Mouse (Mus musculus) heart, adult 8-10 months (tissue): ENCODE measurements around the gene Usp3. TPM values are rescaled to one million over a fixed set of nuclear protein-coding genes. Genes with fewer than 3 reads are reported as not detected.
A peak's percentile ranks its signal among the peaks of the same experiment; 100 is the strongest.

Experiments used
- DNase-seq: peaks from one replicate; pipeline ENCODE4 v3.0.0; 2022; ENCODE audit warnings: low spot score
- total RNA-seq, 4 experiments: library from RNA; stranded (reverse); gene quantifications; 2 replicates each; pipeline ENCODE4 v1.2.4; 2022

Usp3 gene
- 10 to 100 TPM; 19.8 to 26.5 (median 21.9) TPM for total RNA-seq

DNA sequence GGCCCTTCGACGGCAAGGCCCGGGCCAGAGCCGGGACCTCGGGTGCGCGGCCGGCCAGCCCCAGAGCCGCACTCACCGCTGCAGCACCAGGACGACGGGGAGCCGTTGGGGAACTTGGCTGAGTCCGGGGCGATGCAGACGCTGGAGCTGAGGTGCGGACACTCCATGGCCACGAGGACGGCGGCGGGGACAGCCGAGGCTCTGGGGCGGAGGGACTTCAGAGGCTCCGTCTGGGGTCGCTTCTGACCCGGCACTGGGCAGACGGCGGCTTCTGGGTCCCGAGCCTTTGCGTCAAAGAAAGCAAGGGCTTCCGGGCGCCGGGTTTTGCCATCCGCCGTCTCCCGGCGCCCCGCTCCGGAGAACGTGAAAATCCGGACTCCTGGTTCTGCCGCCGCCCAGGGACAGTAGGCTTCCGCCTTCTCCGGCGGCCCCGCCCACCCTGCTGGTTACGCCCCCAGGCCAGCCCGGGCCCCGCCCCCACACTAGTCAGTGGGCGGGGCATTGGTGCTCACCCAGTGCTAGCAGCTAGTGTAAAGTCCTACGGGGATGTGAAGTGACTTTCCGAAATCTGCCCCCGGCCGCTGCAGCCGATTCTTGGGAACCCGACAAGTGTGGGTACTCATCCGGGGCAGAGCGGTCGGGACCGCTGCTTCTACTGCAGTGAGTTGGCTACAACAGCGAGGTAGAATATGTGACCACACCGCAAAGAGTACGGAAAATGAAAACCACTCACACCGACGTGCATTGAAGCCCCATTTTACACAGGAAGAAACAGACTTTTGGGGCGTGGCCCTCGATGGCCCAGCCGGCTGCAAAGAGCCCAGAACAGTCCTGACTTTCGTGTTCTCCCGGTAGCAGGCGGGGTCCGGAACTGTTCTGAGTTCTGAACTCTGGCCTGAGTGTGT lies at the start of gene Usp3:
Gene Usp3, minus strand, starts transcription at position 435 of the 905 bp plus-strand sequence.
- DNase-seq, result peak; percentile 94

- no peak for DNase-seq
These were observed 47.5 kb upstream of the Usp3 start for GRCm38 (mm10) chr9:66640491-66640890.

DNA sequence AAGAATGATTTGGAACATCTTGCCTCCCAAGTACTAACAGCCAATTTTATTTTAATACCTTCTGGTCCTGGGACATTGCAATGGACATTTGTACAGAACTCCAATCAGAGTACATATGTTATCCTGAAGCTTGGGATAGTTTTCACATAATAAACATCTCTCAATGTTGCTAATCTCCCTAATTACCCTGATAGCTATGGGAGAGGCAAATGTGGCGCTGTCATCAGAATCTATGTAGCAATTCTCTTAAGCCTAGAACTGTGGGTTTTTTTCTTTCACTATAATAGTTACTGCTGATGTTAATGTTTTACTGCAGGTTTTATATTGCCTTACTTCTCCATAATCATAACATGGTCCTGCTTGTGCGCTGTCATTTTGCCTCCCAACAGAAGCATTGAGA lies 46.7 kb upstream of the Usp3 start:
- no peak for DNase-seq

- no peak for DNase-seq
These were observed 39.5 kb upstream of the Usp3 start for GRCm38 (mm10) chr9:66632441-66632840.

- DNase-seq, result peak; percentile 57
These were observed 38.0 kb upstream of the Usp3 start for GRCm38 (mm10) chr9:66630931-66631330.

DNA sequence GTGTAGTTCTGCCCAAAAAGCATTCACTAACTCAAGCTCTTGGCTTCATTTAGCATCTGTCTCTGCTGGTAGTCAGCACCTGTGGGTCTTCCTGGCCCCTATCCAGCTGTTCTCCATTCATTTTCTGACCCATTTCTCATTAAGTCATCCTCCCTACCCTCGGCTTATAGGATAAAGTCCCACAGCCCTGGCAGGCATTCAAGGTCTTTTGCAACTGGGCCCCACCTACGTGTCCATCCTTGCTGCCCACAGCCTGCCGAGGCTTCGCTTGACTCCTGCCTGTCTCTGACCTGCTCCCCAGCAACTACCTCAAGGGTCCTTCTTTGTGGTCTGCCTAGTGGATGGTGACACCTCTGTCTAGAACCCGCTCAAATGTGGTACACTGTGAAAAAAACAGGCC lies 33.7 kb upstream of the Usp3 start:
- DNase-seq, result no peak

DNA sequence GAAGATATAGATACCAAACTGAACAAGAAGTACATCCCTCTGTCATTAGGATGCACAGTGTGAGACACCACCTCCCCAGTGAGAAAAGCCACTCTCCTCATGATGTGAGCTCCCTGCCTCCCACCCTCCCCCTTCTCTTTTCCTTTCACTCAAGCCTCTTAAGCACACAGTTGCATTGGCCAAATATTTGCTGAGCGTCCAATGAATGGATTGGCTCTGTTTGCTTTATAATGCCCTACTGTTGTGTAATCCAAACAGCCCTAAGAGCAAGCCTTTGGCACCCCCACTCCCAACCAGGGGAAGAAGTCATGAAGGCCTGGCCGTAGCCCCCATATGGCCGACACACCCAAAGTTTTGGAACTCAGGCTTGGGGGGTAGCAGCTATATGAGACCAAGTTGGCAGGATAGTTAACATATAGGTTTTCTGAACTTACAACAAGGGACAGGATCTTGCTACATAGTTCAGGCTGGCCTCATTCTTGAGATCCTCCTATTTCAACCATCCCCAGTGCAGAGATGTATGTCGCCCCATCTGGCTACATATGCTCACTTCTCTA lies 33.1 kb upstream of the Usp3 start:
- no peak for DNase-seq

- DNase-seq, result no peak
These were observed 31.9 kb upstream of the Usp3 start for GRCm38 (mm10) chr9:66624873-66625272.

- no peak for DNase-seq
These were observed 30.7 kb upstream of the Usp3 start for GRCm38 (mm10) chr9:66623627-66624026.

DNA sequence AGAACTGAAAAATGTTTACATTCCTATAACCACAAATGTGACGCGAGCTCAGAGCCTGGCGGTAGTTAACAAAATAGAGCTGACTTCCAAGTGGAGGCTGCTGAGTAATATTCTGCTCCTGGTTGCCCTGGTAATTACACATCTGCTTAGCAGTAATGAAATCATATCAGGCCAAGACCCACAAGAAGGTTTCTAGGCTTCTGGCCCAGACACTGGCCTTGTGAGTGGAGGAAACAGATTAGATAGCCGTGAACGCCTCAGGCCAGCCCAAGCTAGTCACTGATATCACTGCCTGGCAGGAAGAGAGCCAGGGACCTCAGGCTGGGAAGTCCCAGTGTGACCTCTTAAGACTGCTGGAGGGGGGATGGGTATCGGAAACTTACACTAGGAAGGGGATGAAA lies 27.6 kb upstream of the Usp3 start:
- peak; percentile 84 for DNase-seq

DNA sequence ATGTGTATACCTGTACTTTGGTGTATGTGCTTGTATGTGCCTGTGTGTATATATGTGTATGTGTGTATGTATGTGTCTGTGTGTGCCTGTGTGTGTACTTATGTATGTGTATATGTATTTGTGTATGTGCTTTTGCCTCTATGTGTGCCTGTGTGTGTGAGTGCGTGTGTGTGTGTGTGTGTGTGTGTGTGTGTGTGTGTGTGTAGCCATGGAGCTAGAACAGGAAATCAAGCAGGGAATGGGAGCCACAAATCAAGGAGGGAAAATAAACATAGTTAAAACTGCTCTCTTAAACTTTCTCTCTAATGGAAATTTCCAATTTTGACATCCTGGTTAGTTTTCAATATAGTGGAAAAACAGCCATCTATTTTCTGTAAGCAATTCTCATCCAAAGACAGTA lies 27.1 kb upstream of the Usp3 start:
- no peak for DNase-seq

DNA sequence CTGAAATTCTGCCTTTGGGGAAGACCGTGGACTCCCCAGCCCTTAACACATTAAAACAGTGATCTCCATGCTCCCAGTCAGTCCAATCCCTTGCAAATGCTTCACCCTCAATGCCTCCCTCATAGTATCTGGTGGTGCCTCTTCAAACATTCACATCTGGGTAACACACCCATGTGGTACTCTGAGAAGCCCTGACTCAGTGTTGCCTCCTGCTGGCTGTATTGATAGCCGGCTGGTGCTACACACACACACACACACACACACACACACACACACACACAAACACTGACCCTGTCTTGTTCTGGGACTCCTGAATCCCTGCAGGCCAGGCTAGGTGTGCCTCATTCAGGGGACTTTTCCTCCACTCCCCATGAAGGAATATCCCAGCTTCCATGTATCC lies 24.9 kb upstream of the Usp3 start:
- DNase-seq, result no peak

DNA sequence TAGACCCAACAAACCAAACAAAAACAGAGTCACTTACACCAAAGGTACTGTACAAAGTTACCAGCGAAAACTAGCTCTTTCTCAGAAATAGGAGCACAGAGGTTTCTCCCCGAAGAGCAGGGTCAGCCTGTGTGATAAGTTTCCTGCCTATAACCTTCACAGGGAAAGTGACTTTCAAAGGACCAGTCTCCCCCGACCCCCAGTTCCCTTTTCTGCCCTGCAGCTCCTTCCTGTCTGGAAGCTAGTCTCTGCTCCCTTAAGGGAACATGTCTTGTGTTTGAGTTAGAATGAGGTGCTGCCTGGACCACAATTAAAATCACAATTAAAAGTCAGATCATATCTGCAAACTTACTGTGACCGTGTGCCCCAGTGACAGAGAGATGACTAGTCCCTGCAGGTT lies 23.9 kb upstream of the Usp3 start:
- no peak for DNase-seq

DNA sequence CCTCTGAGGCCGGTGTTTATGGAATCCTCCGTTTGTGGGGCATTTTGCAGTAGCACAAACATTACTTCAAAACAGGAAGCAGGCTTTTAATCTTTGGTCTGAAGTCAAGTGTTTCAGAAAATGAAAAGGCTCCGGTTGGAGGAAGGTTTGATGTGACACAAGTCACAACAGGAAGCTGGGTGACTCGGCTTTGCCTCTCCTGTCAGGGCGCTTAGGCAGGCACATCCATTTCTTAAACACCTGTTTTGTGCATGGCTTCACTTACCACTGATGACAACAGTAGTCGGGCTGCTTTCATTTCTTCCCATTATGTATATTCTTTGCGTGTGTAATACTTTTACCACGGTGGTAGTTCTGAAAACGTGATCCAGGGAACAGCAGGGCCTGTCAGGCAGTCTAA lies 22.2 kb upstream of the Usp3 start:
- no peak for DNase-seq

DNA sequence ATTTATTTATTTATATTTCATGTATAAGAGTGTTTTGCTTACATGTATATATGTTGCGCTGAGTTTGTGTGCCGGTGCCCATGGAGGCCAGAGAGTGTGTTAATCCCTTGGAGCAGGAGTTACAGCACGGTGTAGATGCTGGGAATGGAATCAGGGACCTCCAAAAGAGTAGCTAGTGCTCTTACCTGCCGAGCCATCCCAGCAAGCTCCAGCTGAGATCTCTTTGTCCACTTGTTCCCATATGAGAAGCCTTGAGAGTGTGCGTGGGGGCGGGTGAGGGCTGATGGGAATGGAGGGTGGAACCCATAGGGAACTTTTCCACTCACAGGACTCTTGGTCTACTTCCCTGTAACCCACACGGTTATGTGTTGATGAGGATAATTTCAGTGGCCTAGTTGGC lies 21.6 kb upstream of the Usp3 start:
- no peak for DNase-seq

DNA sequence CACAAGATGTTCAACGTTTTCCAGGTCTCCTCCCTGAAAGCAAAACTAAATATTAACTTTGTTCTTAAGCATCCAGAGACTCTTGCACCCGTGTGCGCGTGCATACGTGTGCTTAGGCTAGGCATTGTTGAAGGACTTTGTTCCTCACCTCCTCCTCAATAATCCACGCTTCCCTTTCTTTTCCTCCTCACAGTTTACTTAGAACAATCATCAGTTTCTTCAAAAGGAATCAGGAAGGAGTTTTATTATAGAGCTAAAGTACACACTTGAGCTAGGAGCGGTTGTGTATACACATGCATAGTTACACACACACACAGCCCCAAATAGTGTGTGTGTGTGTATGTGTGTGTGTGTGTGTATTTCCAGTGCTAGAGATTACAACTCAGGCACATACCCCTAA lies 20.7 kb upstream of the Usp3 start:
- DNase-seq, result no peak

DNA sequence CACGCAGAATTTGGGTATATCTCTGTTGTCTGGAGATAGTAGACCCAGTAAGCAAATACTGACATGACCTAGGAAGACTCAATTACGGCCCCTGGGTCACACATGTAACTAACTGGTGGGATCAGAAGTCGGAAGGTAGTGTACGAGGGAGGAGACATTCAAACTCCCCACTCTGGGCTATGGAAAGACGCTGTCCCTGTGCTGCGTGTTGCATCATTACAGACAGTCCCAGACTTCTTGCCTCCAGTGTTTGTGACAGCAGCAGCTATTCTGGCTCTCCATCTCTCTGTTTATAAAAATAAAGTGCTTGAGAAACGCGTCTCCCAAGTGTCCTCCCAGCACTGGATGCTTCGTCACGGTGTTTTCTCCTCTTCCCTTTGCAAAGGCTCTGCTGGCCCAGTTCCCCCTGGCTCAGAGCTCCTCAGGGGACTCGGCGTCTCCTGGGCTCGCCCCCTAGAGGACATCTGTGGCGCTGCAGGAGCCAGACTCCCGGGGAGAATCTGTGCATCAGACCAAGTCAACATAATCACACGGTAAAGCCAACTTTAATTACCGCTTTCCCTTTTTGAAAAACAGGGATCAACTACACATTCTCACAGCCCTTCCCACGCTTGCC lies 18.6 kb upstream of the Usp3 start:
- DNase-seq, result peak; percentile 88

GRCm38 (mm10) chr9:66608817-66609345 lies 15.9 kb upstream of the Usp3 start:
- DNase-seq, result no peak

DNA sequence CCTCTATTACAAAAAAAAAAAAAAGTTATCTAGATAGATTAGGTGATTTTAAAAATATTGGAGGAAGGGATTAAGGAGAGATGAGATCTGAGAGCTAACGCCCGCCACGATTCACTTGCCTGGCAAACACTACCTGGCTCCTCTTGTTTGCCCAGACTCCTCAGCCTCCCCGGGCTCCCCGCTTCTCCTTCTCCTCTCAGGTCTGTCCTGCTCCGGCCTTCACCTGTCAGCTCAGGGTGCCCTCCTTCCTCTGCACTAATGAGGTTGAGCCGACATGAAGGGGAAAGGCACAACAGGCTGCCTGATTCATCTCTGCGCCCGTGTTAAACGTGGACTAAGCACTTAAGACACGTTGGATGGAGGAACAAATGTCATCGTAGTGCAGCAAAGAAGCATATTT lies 13.9 kb upstream of the Usp3 start:
- DNase-seq, result no peak

GRCm38 (mm10) chr9:66605876-66606750 lies 13.2 kb upstream of the Usp3 start:
- no peak for DNase-seq

GRCm38 (mm10) chr9:66604349-66605206 lies 11.6 kb upstream of the Usp3 start:
- DNase-seq, result no peak
